Mouse (Mus musculus): ENCODE data around the gene Mycl.

Gene Mycl

GRCm38 (mm10) chr4:123014501-123015282 is 19.2 kb downstream of the Mycl start:
- DNase-seq (ENCODE audit: low read depth, low spot score) = no peak

- DNase-seq (ENCODE audit: low read depth, low spot score) = peak; percentile 94
Measured at GRCm38 (mm10) chr4:123016451-123016957, 21.1 kb downstream of the Mycl start, which contains the start of gene Trit1. Gene Trit1 (plus strand): TSS chr4:123016597.

GRCm38 (mm10) chr4:123021591-123021990 is 26.1 kb downstream of the Mycl start:
- no peak for DNase-seq (ENCODE audit: low read depth, low spot score)

- DNase-seq (ENCODE audit: low read depth, low spot score) = no peak
Measured at GRCm38 (mm10) chr4:123022896-123023295, 27.4 kb downstream of the Mycl start.

- DNase-seq (ENCODE audit: low read depth, low spot score) = no peak
Measured at GRCm38 (mm10) chr4:123025418-123025817, 30.0 kb downstream of the Mycl start.

- no peak for DNase-seq (ENCODE audit: low read depth, low spot score)
Measured at GRCm38 (mm10) chr4:123026161-123026560, 30.7 kb downstream of the Mycl start.

- DNase-seq (ENCODE audit: low read depth, low spot score) = no peak
Measured at GRCm38 (mm10) chr4:123026597-123026996, 31.1 kb downstream of the Mycl start.

- DNase-seq (ENCODE audit: low read depth, low spot score) = no peak
Measured at GRCm38 (mm10) chr4:123034841-123035240, 39.4 kb downstream of the Mycl start.

- DNase-seq (ENCODE audit: low read depth, low spot score) = no peak
Measured at GRCm38 (mm10) chr4:123035636-123036035, 40.2 kb downstream of the Mycl start.

GRCm38 (mm10) chr4:123036710-123037109 is 41.3 kb downstream of the Mycl start:
- DNase-seq (ENCODE audit: low read depth, low spot score) = no peak

GRCm38 (mm10) chr4:123041131-123041530 is 45.7 kb downstream of the Mycl start:
- no peak for DNase-seq (ENCODE audit: low read depth, low spot score)

GRCm38 (mm10) chr4:123043858-123044257 is 48.4 kb downstream of the Mycl start:
- no peak for DNase-seq (ENCODE audit: low read depth, low spot score)

- DNase-seq (ENCODE audit: low read depth, low spot score) = peak; percentile 10
Measured at GRCm38 (mm10) chr4:123044842-123045241, 49.4 kb downstream of the Mycl start.

GRCm38 (mm10) chr4:123046300-123046699 is 50.8 kb downstream of the Mycl start:
- no peak for DNase-seq (ENCODE audit: low read depth, low spot score)

GRCm38 (mm10) chr4:123050681-123051211 is 55.3 kb downstream of the Mycl start:
- DNase-seq (ENCODE audit: low read depth, low spot score) = peak; percentile 47

All from 3T3-L1 (cell line).